26 mouse cellular contexts compared by ENCODE assay signal in the genomic region with DNA sequence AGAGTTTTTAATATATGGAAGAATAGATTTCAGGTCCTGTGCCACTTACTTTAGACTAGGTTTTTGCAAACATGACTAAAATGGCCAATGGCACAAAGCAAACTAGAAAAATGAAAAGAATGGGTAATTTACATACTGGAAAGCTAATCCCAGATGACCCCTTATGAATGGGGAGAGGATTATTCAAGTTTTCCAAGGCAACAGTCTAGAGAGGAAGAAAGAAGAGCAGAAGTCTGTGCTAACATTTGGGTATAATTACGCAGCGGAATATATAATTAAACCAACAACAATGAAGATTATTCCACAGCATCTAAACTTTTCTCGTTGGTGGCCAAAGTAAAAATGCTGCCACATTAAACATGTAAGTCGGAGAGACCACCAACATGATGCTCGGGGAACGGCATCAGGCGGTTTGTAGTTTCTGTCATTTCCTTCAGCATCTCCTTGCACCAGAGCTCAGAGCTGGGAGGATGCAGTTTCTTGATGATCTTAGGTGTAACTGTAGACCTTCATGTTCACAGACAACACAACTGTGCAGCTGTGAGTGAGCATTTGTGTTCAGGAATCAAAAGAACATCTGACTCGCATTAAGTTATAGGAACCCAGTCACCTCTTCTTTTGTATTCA.
"Had no signal": no experiment of that assay in that cellular context is flagged by ENCODE, and none has a peak within 500 bp of the region (broad histone marks: within the 10 kb centered on the region; RNA-seq: fewer than 3 reads in every experiment).

No protein-coding gene starts in this region.

- H3K4me2 ChIP-seq: heart, embryonic 12.5 days; hindbrain, embryonic 12.5 days; hindbrain, embryonic 14.5 days; intestine, embryonic 15.5 days; limb, embryonic 12.5 days; liver, embryonic 11.5 days had no signal

- DNase-seq: gastrocnemius, adult 2 months; gastrocnemius, postnatal 10 days; gastrocnemius, postnatal 25 days; heart, adult 18-20 months; heart, postnatal 10 days; heart, postnatal 4 days; kidney, adult 18-20 months; kidney, adult 8-10 months; kidney, postnatal 10 days; kidney, postnatal 25 days; kidney, postnatal 4 days; liver had no signal

- H3K36me3 ChIP-seq: heart, embryonic 10.5 days; heart, embryonic 12.5 days; hindbrain, embryonic 10.5 days; hindbrain, embryonic 12.5 days; intestine, embryonic 15.5 days; limb, embryonic 10.5 days; limb, embryonic 12.5 days had no signal

- H3K27me3 ChIP-seq: heart, embryonic 12.5 days; hindbrain, embryonic 12.5 days; intestine, embryonic 15.5 days; limb, embryonic 12.5 days had no signal

- H3K9me3 ChIP-seq: heart, embryonic 10.5 days; heart, embryonic 12.5 days; hindbrain, embryonic 10.5 days; hindbrain, embryonic 12.5 days; intestine, embryonic 15.5 days; limb, embryonic 10.5 days; limb, embryonic 12.5 days had no signal

- H3K4me3 ChIP-seq: gastrocnemius, adult 2 months; heart, embryonic 10.5 days; heart, embryonic 12.5 days; hindbrain, embryonic 10.5 days; hindbrain, embryonic 12.5 days; intestine, embryonic 15.5 days; layer of hippocampus, adult 2 months; left cerebral cortex, adult 2 months; limb, embryonic 10.5 days; limb, embryonic 12.5 days had no signal

- H3K27ac ChIP-seq: gastrocnemius, adult 2 months; heart, embryonic 10.5 days; hindbrain, embryonic 10.5 days; hindbrain, embryonic 12.5 days; hindbrain, embryonic 14.5 days; intestine, embryonic 15.5 days; layer of hippocampus, adult 2 months; left cerebral cortex, adult 2 months; limb, embryonic 10.5 days; limb, embryonic 12.5 days had no signal

- H3K4me1 ChIP-seq: heart, embryonic 10.5 days; heart, embryonic 12.5 days; hindbrain, embryonic 10.5 days; hindbrain, embryonic 12.5 days; intestine, embryonic 15.5 days; limb, embryonic 10.5 days; limb, embryonic 12.5 days had no signal

- ATAC-seq: hindbrain, embryonic 16.5 days; inflammation-experienced regulatory T-cells, adult 6 months; intestine, embryonic 15.5 days; intestine, postnatal 0 days had no signal

- H3K9ac ChIP-seq: heart, embryonic 12.5 days; hindbrain, embryonic 12.5 days; hindbrain, embryonic 14.5 days; intestine, embryonic 15.5 days; limb, embryonic 12.5 days had no signal
